Mouse (Mus musculus): Measurements from ENCODE around the gene H2afz.

GRCm38 (mm10) chr3:137895196-137895595 lies 30.9 kb downstream of the H2afz start:
- TF ChIP-seq GATA1 (IDR thresholded peaks at IDR 0.05; ENCODE audit: borderline replicate concordance, low read length) (no peak), FLI1 (IDR thresholded peaks at IDR 0.05; ENCODE audit: low read length) (no peak)
